Mouse (Mus musculus) megakaryocyte progenitor cell, adult 5-6 weeks (primary cell): ENCODE data around the gene Rreb1. TPM values are rescaled to one million over a fixed set of nuclear protein-coding genes. Genes with fewer than 3 reads are reported as not detected.

Experiments
- ATAC-seq: replicated peaks from 2 replicates; pipeline ENCODE4 v1.8.0; 2016; ENCODE audit warnings: mild to moderate bottlenecking, moderate TSS enrichment, inconsistent platforms; ENCODE audit not compliant: poor library complexity
- total RNA-seq, 2 experiments: library from RNA; stranded (forward) in 1 of 2; stranded (reverse) in 1 of 2; fragments of 157-497, 149-512 nt in 1 of 2; fragments of 200-1000 nt in 1 of 2; gene quantifications; 2 replicates each; pipeline versions ENCODE4 v1.2.3 to v1.2.4; 2015 to 2017

The Rreb1 gene
- total RNA-seq, 2 experiments from 2014 or later: 14.7 to 62.9 TPM

DNA sequence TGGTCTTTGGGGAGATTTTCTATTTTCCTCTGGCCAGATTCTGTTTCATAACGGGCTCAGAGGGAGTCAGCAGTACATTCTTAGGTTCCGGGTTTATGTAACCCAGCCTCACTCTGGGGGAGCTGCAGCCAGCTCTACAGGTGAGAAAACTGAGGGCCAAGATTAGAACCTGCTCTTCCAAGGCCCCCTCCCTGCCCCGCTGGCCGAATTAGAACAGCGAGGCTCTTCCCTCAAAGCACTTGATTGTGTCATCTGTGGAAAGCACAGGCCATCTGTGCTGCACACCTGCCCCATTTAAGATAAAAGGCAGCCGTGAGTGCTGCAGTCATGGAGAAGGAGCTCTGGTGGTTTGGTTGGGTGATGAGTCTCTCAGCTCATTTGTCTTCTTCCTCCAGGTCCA lies 130.3 kb downstream of the Rreb1 start:
- ATAC-seq: 0 out of 2 replicates have a peak, but pooled peaks have one; percentile 7

- ATAC-seq: no peak
Observed at GRCm38 (mm10) chr13:37909225-37909624, 131.0 kb downstream of the Rreb1 start.

GRCm38 (mm10) chr13:37912011-37912410 lies 133.8 kb downstream of the Rreb1 start:
- no peak for ATAC-seq

- peak; percentile 76 for ATAC-seq
Observed at GRCm38 (mm10) chr13:37912591-37913467, 134.6 kb downstream of the Rreb1 start.

DNA sequence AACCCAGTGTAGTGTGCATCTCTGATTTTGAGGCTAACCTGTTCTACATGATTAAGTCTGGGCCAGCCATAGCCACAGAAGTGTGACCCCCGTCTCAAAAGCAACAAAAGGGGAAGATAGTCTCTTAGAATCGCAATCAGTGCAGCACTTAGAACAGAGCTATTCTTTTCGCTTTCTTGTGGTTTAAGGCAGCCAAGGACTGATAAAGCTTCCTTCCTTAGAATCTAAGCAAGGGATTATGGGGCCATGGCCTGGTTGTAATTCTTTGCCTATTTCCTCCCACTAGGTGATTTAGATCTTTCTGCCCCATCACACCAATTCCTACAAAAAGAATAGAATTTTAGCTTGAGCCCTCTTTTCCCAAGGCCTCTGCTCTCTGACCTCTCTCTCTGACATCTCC lies 135.8 kb downstream of the Rreb1 start:
- ATAC-seq: no peak

- ATAC-seq: no peak
Observed at GRCm38 (mm10) chr13:37918336-37919261, 140.4 kb downstream of the Rreb1 start.

GRCm38 (mm10) chr13:37919711-37920277 lies 141.6 kb downstream of the Rreb1 start:
- ATAC-seq: no peak

DNA sequence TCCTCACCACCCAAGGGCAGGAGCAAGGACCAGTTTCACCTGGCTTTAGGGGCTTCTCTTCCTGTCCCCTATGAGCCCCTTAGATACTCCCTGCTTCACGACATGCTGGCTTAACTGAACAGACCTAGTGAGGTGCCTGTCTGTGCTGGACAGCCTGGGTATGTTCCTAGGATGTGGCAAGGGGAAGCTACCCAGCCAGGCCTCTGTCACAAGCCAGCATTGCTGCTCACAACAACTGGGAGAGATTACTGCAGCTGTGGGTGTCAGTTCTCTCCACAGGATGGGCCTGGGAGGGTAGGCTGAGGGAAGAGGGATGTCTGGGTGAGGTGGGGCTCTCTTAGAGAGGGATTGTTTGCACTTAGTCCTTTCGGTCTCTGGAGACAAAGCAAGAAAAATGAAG lies 142.5 kb downstream of the Rreb1 start:
- no peak for ATAC-seq

DNA sequence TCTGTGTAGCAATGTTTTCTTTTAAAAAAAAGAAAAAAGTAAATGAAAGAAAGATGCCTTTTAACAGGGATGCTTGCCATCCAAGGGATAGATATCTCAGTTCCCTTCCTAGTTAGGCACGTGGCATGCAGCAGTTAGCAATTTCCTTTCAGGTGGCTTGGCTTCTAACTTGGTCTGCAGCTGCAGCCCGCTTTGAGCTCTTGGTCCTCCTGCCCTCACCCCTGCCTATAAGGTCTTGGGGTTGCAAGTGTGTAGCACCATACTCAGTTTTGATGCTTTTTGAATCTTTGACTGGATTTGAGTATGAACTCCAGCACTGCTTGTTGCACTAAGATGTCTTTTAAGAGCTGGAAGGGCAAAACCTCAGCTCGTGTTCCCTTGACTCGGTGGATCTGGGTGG lies 144.9 kb downstream of the Rreb1 start:
- no peak for ATAC-seq

- no peak; the same call in 1 of the 2 replicates for ATAC-seq
Observed at GRCm38 (mm10) chr13:37923643-37924460, 145.7 kb downstream of the Rreb1 start.

DNA sequence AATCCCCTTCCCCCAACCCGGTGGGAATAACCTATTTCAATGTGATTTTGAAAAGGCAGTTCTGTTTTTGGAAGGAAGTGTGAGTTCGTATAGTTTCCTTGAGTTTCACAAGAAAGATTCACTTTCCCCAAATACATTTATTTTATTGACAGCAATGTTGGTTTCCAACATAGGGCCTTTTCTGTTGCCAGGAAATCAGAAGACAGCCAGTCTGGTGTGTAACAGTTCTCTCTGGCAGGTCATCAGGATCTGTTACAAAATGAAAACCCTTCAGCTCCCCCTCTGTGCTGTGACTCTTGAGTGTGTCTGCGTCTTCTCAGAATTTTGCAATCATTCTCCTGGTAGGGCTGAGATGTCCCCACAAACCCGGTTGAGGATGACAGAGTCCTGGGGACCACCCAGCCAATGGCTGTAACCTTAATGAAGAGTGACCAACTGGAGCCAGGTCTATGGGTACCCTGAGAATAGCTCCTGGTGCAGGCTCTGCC lies 146.3 kb downstream of the Rreb1 start:
- ATAC-seq: peak; percentile 59

- no peak for ATAC-seq
Observed at GRCm38 (mm10) chr13:37926394-37926793, 148.2 kb downstream of the Rreb1 start.

DNA sequence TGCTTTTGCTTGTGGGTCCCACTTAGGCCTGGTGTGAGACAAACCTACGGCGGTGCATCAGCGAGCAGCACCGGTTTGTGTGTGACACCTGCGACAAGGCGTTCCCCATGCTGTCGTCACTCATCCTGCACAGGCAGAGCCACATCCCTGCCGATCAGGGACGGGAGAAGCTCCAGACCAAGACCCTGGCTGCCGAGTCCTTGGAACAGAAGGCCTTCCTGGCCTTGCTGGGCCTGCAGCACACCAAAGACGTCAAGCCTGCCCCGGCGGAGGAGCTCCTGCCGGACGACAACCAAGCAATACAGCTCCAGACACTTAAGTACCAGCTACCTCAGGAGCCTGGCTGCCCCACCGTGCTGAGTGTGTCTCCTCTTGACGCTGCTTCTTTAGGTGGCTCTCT lies 151.3 kb downstream of the Rreb1 start:
- no peak for ATAC-seq

GRCm38 (mm10) chr13:37930091-37930490 lies 151.9 kb downstream of the Rreb1 start:
- no peak for ATAC-seq

GRCm38 (mm10) chr13:37930621-37931020 lies 152.4 kb downstream of the Rreb1 start:
- ATAC-seq: no peak

- ATAC-seq: peak; percentile 18; the same call in 1 of the 2 replicates
Observed at GRCm38 (mm10) chr13:37931210-37931922, 153.2 kb downstream of the Rreb1 start.

- no peak for ATAC-seq
Observed at GRCm38 (mm10) chr13:37934075-37934474, 155.9 kb downstream of the Rreb1 start.

GRCm38 (mm10) chr13:37934920-37935319 lies 156.7 kb downstream of the Rreb1 start:
- no peak for ATAC-seq

DNA sequence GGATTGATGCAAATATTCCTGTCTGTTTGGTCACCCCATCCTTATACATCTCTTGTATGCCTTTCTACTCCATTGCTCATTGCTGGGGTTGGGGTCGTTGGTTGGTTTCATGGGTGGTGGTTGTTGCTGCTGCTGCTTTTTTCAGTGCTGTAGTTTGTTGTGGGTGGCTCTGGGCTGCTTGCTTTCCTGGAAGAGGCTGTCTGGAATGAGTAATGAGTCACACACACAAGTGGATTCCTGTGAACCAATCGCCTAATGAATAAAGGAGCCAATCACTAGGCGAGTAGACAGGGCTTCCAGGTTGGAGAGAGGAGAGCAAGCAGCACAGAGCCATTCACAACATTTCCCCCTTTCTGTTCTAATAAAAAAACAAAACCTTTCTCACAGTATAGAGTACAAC lies 158.2 kb downstream of the Rreb1 start:
- no peak for ATAC-seq

GRCm38 (mm10) chr13:37940167-37940566 lies 162.0 kb downstream of the Rreb1 start:
- ATAC-seq: no peak
